13 mouse cellular contexts compared by ENCODE assay signal in the genomic region with DNA sequence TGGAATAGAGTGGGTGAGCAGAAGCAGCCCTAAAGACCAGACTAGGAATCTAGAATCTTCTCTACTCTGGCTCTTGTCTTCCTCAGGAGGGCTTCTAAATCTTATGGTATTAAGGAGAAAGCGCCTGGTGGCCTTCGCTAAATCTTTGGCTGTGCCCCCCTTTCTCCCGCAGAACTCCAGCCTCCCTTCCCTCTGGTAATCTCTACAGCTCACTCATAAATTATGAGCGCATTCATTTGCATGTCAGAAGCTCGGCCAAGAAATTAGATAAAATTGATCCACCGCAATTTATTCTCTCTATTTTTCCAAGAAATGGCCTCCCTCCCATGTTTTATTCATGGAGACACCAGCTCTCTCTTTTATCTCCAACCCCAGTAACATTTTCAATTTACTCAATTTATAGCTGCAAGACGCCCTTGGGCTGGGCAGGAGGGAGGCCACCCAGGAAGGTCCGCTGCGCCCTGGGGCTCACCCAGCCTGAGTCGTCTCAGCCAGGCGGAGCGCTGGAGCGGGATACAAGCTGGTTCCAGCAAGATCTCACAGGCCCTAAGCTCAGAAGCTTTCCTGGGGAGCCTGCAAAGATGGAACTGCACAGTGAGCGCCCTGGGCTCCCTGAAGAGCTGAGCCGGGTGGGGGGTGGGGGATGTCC. TPM values are rescaled to one million over a fixed set of nuclear protein-coding genes. Genes with fewer than 3 reads are reported as not detected.
DNase-seq lines count a peak whose midpoint lies in the region; ATAC-seq lines count a peak whose summit lies in the region.
"Had no signal": no experiment of that assay in that cellular context is flagged by ENCODE, and none has a peak within 500 bp of the region (broad histone marks: within the 10 kb centered on the region; RNA-seq: fewer than 3 reads in every experiment).

No protein-coding gene starts in this region.

- H3K9ac ChIP-seq in hindbrain, embryonic 16.5 days (ENCODE audit: low read depth, low read length): no peak overlapping the region
- no peak overlapping the region for H3K9ac ChIP-seq in stomach, embryonic 16.5 days (ENCODE audit: low read length)
- H3K9ac ChIP-seq: heart, embryonic 13.5 days; limb, embryonic 15.5 days had no signal

- 42% methylated on average over 15 of the region's 15 CpGs for WGBS in hindbrain, embryonic 16.5 days
- WGBS in stomach, embryonic 16.5 days: 52% methylated on average over 15 of the region's 15 CpGs

- peak; percentile 50; the same call in 1 of the 2 replicates for ATAC-seq in hindbrain, embryonic 16.5 days
- peak; percentile 69; the same call in 1 of the 2 replicates for ATAC-seq in stomach, embryonic 16.5 days (ENCODE audit: insufficient read depth, low FRiP score)

- peak overlapping the region; percentile 23; the same call in 1 of the 2 replicates for H3K27ac ChIP-seq in hindbrain, embryonic 16.5 days (ENCODE audit: low read depth, low read length)
- no peak overlapping the region for H3K27ac ChIP-seq in stomach, embryonic 16.5 days (ENCODE audit: low read length)
- H3K27ac ChIP-seq: heart, embryonic 13.5 days; limb, embryonic 15.5 days had no signal

- no peaks in the 10 kb centered on the region for H3K36me3 ChIP-seq in hindbrain, embryonic 16.5 days (ENCODE audit: control insufficient read depth, insufficient read depth, low read length)
- no peaks in the 10 kb centered on the region for H3K36me3 ChIP-seq in stomach, embryonic 16.5 days (ENCODE audit: control insufficient read depth, insufficient read depth, low read length)
- H3K36me3 ChIP-seq: heart, embryonic 13.5 days; limb, embryonic 15.5 days had no signal

- H3K4me1 ChIP-seq in hindbrain, embryonic 16.5 days (ENCODE audit: control insufficient read depth, insufficient read depth, low read depth, low read length): no peaks in the 10 kb centered on the region; the same call in 1 of the 2 replicates
- no peaks in the 10 kb centered on the region for H3K4me1 ChIP-seq in stomach, embryonic 16.5 days (ENCODE audit: control insufficient read depth, insufficient read depth, low read length)

- no peaks in the 10 kb centered on the region for H3K9me3 ChIP-seq in hindbrain, embryonic 16.5 days (ENCODE audit: control insufficient read depth, low read length)
- H3K9me3 ChIP-seq in stomach, embryonic 16.5 days (replicated peaks; ENCODE audit: control insufficient read depth, low read length): no peaks in the 10 kb centered on the region
- H3K9me3 ChIP-seq: heart, embryonic 13.5 days; limb, embryonic 15.5 days had no signal

- no peak overlapping the region for H3K4me2 ChIP-seq in hindbrain, embryonic 16.5 days (ENCODE audit: low read length)
- no peak overlapping the region for H3K4me2 ChIP-seq in stomach, embryonic 16.5 days (ENCODE audit: low read depth, low read length)
- H3K4me2 ChIP-seq: heart, embryonic 13.5 days; limb, embryonic 15.5 days had no signal

- H3K4me3 ChIP-seq in hindbrain, embryonic 16.5 days (ENCODE audit: low read length): no peak overlapping the region
- no peak overlapping the region for H3K4me3 ChIP-seq in stomach, embryonic 16.5 days (replicated peaks; ENCODE audit: low read length)
- H3K4me3 ChIP-seq: heart, embryonic 13.5 days; limb, embryonic 15.5 days had no signal

- no peaks in the 10 kb centered on the region for H3K27me3 ChIP-seq in hindbrain, embryonic 16.5 days (replicated peaks; ENCODE audit: control insufficient read depth, insufficient read depth, low read length)
- H3K27me3 ChIP-seq in stomach, embryonic 16.5 days (ENCODE audit: control insufficient read depth, insufficient read depth, low read length): no peaks in the 10 kb centered on the region
- H3K27me3 ChIP-seq: heart, embryonic 13.5 days; limb, embryonic 15.5 days had no signal

- peak; percentile 66 for DNase-seq in adrenal gland, adult 2 months
- DNase-seq in adrenal gland, adult 8-10 months: no peak
- DNase-seq in ovary, adult 18-20 months (ENCODE audit: low spot score): peak; percentile 48
- no peak for DNase-seq in ovary, postnatal 14 days (ENCODE audit: low spot score)
- no peak for DNase-seq in right cerebral cortex, postnatal 14 days
- DNase-seq in spleen, postnatal 36 days (ENCODE audit: low spot score in 2 of 2): no peak
- DNase-seq: right cerebral cortex, postnatal 4 days; thymus, postnatal 36 days had no signal

RNA-seq across cellular contexts. Expression of a gene that starts 52.9 kb away (rescaled TPM):
- total RNA-seq in adrenal gland, adult 2 months (2021): 10 to 100 TPM; 21.4 to 28.1 TPM
- 17.5 and 23.6 TPM in 2 replicates for polyA plus RNA-seq in adrenal gland, adult 2 months (2012; rRNA removed)
- total RNA-seq in adrenal gland, adult 8-10 months (2022): 10 to 100 TPM; 18.3 to 47.9 (median 33.8) TPM
- 21.6 and 26.4 TPM in 2 replicates for polyA plus RNA-seq in hindbrain, embryonic 16.5 days (2015; fragmentation: Nextera tagmentation; extraction: Ambion mirVana)
- polyA plus RNA-seq in stomach, embryonic 16.5 days (2015; fragmentation: Nextera tagmentation; extraction: Ambion mirVana): 4.9 and 7.0 TPM in 2 replicates
- total RNA-seq: megakaryocyte-erythroid progenitor cell, adult 5-6 weeks had no signal

Comparison
In these comparisons a context has a peak if more than half of its experiments do, and no peak if none do; other contexts are left out.
1. DNase-seq: peak in adrenal gland, adult 2 months (single experiment) and ovary, adult 18-20 months (single experiment); none in adrenal gland, adult 8-10 months (single experiment), ovary, postnatal 14 days (single experiment), right cerebral cortex, postnatal 14 days (single experiment) and spleen, postnatal 36 days (0 of 2).